Mouse (Mus musculus): ENCODE measurements around the gene Pde6g.

DNA sequence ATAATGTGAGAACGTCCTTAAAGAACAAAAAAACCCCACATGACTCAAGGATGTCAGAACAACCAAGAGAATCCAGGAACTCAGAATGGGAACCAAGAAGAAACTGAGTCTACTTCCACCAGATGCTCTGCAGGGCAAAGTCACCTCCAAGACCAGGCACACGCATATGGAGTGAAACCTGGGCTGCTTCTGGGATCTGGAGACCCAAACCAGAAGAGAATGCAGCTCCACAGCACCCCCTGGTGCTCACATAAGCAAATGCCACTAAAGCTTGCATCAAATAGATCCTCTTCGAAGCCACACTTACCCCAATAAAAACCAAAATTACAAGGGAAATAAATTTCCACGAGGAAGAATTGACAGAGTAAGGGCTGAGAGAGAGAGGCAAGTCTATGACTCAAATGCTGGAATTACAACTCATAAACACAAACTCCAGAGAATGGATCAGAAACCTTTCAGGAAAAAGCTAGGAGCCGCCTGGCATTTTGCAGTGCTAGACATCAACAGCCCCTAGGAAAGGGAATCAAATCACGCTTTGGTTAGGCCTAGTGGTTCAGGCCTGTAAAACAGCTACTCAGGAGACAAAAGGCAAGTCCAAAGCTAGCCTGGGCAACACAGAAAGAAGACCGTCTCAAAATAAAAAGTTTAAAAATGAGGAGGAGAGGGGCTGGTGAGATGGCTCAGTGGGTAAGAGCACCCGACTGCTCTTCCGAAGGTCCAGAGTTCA, 29.6 kb downstream of the Pde6g start:
- TF ChIP-seq POLR2A (IDR thresholded peaks at IDR 0.05; ENCODE audit: borderline replicate concordance, control insufficient read depth, low read depth, low read length): no peak
- peak; percentile 69 for TF ChIP-seq CTCF (IDR thresholded peaks at IDR 0.05; ENCODE audit: control insufficient read depth, insufficient read depth, low read length)

All from bone marrow, adult 2 months (tissue).